Mouse (Mus musculus) heart, postnatal 36 days (tissue): ENCODE measurements around the gene Rnf130. TPM values are rescaled to one million over a fixed set of nuclear protein-coding genes. Genes with fewer than 3 reads are reported as not detected.

ENCODE experiments used
- DNase-seq, 2 experiments: peaks; one replicate each; pipeline ENCODE4 v3.0.0; 2021 to 2022
- intact Hi-C: fragments of 180-260 bp; cut with DNase I; formaldehyde crosslinking; loops from one replicate; pipeline ENCODE4 v1.15.1; 2025
- total RNA-seq, 2 experiments: library from RNA; stranded (reverse); gene quantifications; 2 replicates each; pipeline ENCODE4 v1.2.3; 2021

The Rnf130 gene
- total RNA-seq = 10 to 100 TPM; 50.2 to 51.7 TPM

- peak; percentile 95 to 99 for DNase-seq
- intact Hi-C loops = loop anchor here (5.0 kb wide), 2 partner anchors 42 to 77 kb away; no protein-coding TSS in a partner anchor
Measured at GRCm38 (mm10) chr11:50024833-50025720, at the start of gene Rnf130. Gene Rnf130 (plus strand): TSS chr11:50025346.

GRCm38 (mm10) chr11:49977963-49978568, 47.1 kb upstream of the Rnf130 start:
- intact Hi-C loops = no loop called here
- no peak for DNase-seq

GRCm38 (mm10) chr11:49978935-49979334, 46.2 kb upstream of the Rnf130 start:
- intact Hi-C loops = no loop called here
- no peak for DNase-seq

- intact Hi-C loops = loop anchor here (10.0 kb wide), 1 partner anchor 254 kb away; the partner anchor contains the start of gene Ltc4s
- no peak for DNase-seq
Measured at GRCm38 (mm10) chr11:49980681-49981235, 44.4 kb upstream of the Rnf130 start.

GRCm38 (mm10) chr11:49981321-49981963, 43.7 kb upstream of the Rnf130 start:
- DNase-seq = no peak
- intact Hi-C loops = loop anchor here (10.0 kb wide), 1 partner anchor 253 kb away; the partner anchor contains the start of gene Ltc4s

- intact Hi-C loops = loop anchor here (10.0 kb wide), 1 partner anchor 253 kb away; the partner anchor contains the start of gene Ltc4s
- no peak for DNase-seq
Measured at GRCm38 (mm10) chr11:49982094-49982493, 43.1 kb upstream of the Rnf130 start.

- no peak for DNase-seq
- intact Hi-C loops = loop anchor here (10.0 kb wide), 1 partner anchor 252 kb away; the partner anchor contains the start of gene Ltc4s
Measured at GRCm38 (mm10) chr11:49982881-49983280, 42.3 kb upstream of the Rnf130 start.

- intact Hi-C loops = loop anchor here (10.0 kb wide), 1 partner anchor 251 kb away; the partner anchor contains the start of gene Ltc4s
- no peak for DNase-seq
Measured at GRCm38 (mm10) chr11:49983875-49984552, 41.1 kb upstream of the Rnf130 start.

- DNase-seq = no peak
- intact Hi-C loops = loop anchor here (5.0 to 10.0 kb wide), 2 partner anchors 250 to 377 kb away; partner anchors contain the start of gene Ltc4s
Measured at GRCm38 (mm10) chr11:49985009-49985408, 40.1 kb upstream of the Rnf130 start.

- DNase-seq = peak; percentile 40 to 66
- intact Hi-C loops = loop anchor here (1.0 to 10.0 kb wide), 3 partner anchors 145 to 376 kb away; partner anchors contain the start of genes Ltc4s and Tbc1d9b
Measured at GRCm38 (mm10) chr11:49986277-49987036, 38.7 kb upstream of the Rnf130 start.

- no peak for DNase-seq
- intact Hi-C loops = no loop called here
Measured at GRCm38 (mm10) chr11:49994536-49994935, 30.6 kb upstream of the Rnf130 start.

- intact Hi-C loops = no loop called here
Measured at GRCm38 (mm10) chr11:49996398-49996797, 28.7 kb upstream of the Rnf130 start.

GRCm38 (mm10) chr11:49997321-49997720, 27.8 kb upstream of the Rnf130 start:
- DNase-seq = no peak
- intact Hi-C loops = no loop called here

More at GRCm38 (mm10) chr11:49996398-49996797, 28.7 kb upstream of the Rnf130 start:
- DNase-seq = no peak

- intact Hi-C loops = no loop called here
- DNase-seq = no peak
Measured at GRCm38 (mm10) chr11:50002853-50003252, 22.3 kb upstream of the Rnf130 start.

- intact Hi-C loops = no loop called here
- no peak for DNase-seq
Measured at GRCm38 (mm10) chr11:50007776-50008175, 17.4 kb upstream of the Rnf130 start.

- intact Hi-C loops = no loop called here
- no peak for DNase-seq
Measured at GRCm38 (mm10) chr11:50008231-50008630, 16.9 kb upstream of the Rnf130 start.

GRCm38 (mm10) chr11:50013016-50013415, 12.1 kb upstream of the Rnf130 start:
- DNase-seq = no peak
- intact Hi-C loops = no loop called here

- intact Hi-C loops = no loop called here
- DNase-seq = no peak
Measured at GRCm38 (mm10) chr11:50016503-50016902, 8.6 kb upstream of the Rnf130 start.

GRCm38 (mm10) chr11:50017511-50017910, 7.6 kb upstream of the Rnf130 start:
- no peak for DNase-seq
- intact Hi-C loops = no loop called here
